Mouse (Mus musculus) gastrocnemius, postnatal 25 days (tissue): ENCODE measurements around the gene Arfip2. TPM values are rescaled to one million over a fixed set of nuclear protein-coding genes. Genes with fewer than 3 reads are reported as not detected.

Experiments used
- DNase-seq: peaks from one replicate; pipeline ENCODE4 v3.0.0; 2022
- long read RNA-seq, 2 experiments: library from polyadenylated mRNA; stranded (forward); transcript quantifications; one replicate each; pipeline ENCODE4 v2.0.0; 2021
- total RNA-seq, 2 experiments: library from RNA; stranded (reverse); gene quantifications; 1 replicate in 1 of 2; 2 replicates in 1 of 2; pipeline ENCODE4 v1.2.3; 2021

Arfip2 gene
- 10 to 100 TPM in 1 of 2 experiments, 1 to 10 TPM in 1; 9.9 to 11.0 TPM for total RNA-seq
- long read RNA-seq, experiment 1, partial matches to known transcripts, result 0 of 2 reads
- long read RNA-seq, experiment 1, other reads (novel, unspliced or antisense), result 1 of 2 reads
- long read RNA-seq, experiment 2, partial matches to known transcripts, result 0 of 7 reads
- long read RNA-seq, experiment 2, other reads (novel, unspliced or antisense), result 4 of 7 reads

- peak; percentile 97 for DNase-seq
Measured at GRCm38 (mm10) chr7:105640233-105640893, at the start of gene Arfip2, which contains the start of gene Gm45799. Gene Arfip2, minus strand, starts transcription at chr7:105640416. Gene Gm45799, plus strand, starts transcription at chr7:105640552.

GRCm38 (mm10) chr7:105685541-105686197 is 45.5 kb upstream of the Arfip2 start:
- no peak for DNase-seq

GRCm38 (mm10) chr7:105650639-105651435 is 10.6 kb upstream of the Arfip2 start, which contains the start of gene Dnhd1:
Gene Dnhd1, plus strand, starts transcription at chr7:105650827.
- peak; percentile 82 for DNase-seq

- DNase-seq, result no peak
Measured at GRCm38 (mm10) chr7:105641936-105642335, 1.7 kb upstream of the Arfip2 start.

GRCm38 (mm10) chr7:105640894-105641255 is 659 bp upstream of the Arfip2 start:
- DNase-seq, result no peak

- no peak for DNase-seq
Measured at GRCm38 (mm10) chr7:105639756-105640155, 460 bp downstream of the Arfip2 start, which contains the start of gene Timm10b. Gene Timm10b, plus strand, starts transcription at chr7:105640056.

- DNase-seq, result no peak
Measured at GRCm38 (mm10) chr7:105639304-105639703, 912 bp downstream of the Arfip2 start.

GRCm38 (mm10) chr7:105638776-105639175 is 1.4 kb downstream of the Arfip2 start:
- DNase-seq, result no peak

- DNase-seq, result peak; percentile 33
Measured at GRCm38 (mm10) chr7:105635726-105636125, 4.5 kb downstream of the Arfip2 start.

GRCm38 (mm10) chr7:105634272-105634920 is 5.8 kb downstream of the Arfip2 start:
- DNase-seq, result no peak

GRCm38 (mm10) chr7:105633801-105634135 is 6.4 kb downstream of the Arfip2 start:
- no peak for DNase-seq

- peak; percentile 94 for DNase-seq
Measured at GRCm38 (mm10) chr7:105633127-105633800, 7.0 kb downstream of the Arfip2 start, which contains the start of gene Trim3. Gene Trim3, minus strand, starts transcription at chr7:105633571.

- DNase-seq, result no peak
Measured at GRCm38 (mm10) chr7:105632551-105632972, 7.7 kb downstream of the Arfip2 start.

- peak; percentile 76 for DNase-seq
Measured at GRCm38 (mm10) chr7:105628633-105629032, 11.6 kb downstream of the Arfip2 start.

- DNase-seq, result no peak
Measured at GRCm38 (mm10) chr7:105625397-105625796, 14.8 kb downstream of the Arfip2 start.

GRCm38 (mm10) chr7:105621646-105622292 is 18.4 kb downstream of the Arfip2 start:
- DNase-seq, result no peak

GRCm38 (mm10) chr7:105621053-105621452 is 19.2 kb downstream of the Arfip2 start:
- DNase-seq, result no peak

- no peak for DNase-seq
Measured at GRCm38 (mm10) chr7:105619701-105620100, 20.5 kb downstream of the Arfip2 start.

GRCm38 (mm10) chr7:105617810-105618209 is 22.4 kb downstream of the Arfip2 start:
- no peak for DNase-seq

GRCm38 (mm10) chr7:105616561-105616960 is 23.7 kb downstream of the Arfip2 start:
- no peak for DNase-seq

GRCm38 (mm10) chr7:105615720-105616119 is 24.5 kb downstream of the Arfip2 start:
- DNase-seq, result no peak
